Mouse (Mus musculus) urinary bladder, adult 2 months (tissue): Measurements from ENCODE around the gene Scube1. TPM values are rescaled to one million over a fixed set of nuclear protein-coding genes. Genes with fewer than 3 reads are reported as not detected.

Source experiments
- DNase-seq: peaks from one replicate; pipeline ENCODE4 v3.0.0; 2022; ENCODE audit warnings: low spot score
- polyA plus RNA-seq: library from polyadenylated mRNA; depleted of rRNA; stranded (reverse); fragments of >200 nt; gene quantifications from 2 replicates; pipeline ENCODE4 v1.2.3, GENCODE M21; 2012; rRNA removed

The Scube1 gene
- polyA plus RNA-seq: 9.4 and 18.5 TPM in 2 replicates

- DNase-seq: peak; percentile 76
Measured at GRCm38 (mm10) chr15:83724886-83725269, at the start of gene Scube1. Scube1 (minus strand) TSS chr15:83725021.

DNA sequence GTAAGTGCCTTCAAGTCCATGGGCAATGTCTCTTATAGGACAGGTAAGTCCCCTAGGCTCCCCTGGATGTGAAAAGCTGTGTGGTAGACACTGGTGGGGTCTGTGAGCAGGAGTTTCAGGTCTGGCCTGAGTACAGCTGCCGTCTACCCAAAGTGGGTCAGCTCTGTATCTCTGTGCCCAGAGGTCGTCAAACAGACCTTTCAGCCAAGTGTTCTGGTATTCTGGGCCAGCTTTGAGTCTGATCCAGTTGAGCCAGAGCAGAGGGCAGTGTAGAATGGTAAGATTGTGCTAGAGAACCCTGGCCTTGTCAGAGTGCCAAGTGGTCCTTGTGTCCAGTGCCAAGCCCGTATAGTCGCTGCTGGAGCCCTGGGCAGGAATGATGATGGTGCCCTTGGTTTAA lies 48.1 kb upstream of the Scube1 start:
- no peak for DNase-seq

GRCm38 (mm10) chr15:83772460-83772859 lies 47.6 kb upstream of the Scube1 start:
- DNase-seq: no peak

GRCm38 (mm10) chr15:83771346-83772053 lies 46.7 kb upstream of the Scube1 start:
- no peak for DNase-seq

- DNase-seq: no peak
Measured at GRCm38 (mm10) chr15:83765388-83766029, 40.7 kb upstream of the Scube1 start.

DNA sequence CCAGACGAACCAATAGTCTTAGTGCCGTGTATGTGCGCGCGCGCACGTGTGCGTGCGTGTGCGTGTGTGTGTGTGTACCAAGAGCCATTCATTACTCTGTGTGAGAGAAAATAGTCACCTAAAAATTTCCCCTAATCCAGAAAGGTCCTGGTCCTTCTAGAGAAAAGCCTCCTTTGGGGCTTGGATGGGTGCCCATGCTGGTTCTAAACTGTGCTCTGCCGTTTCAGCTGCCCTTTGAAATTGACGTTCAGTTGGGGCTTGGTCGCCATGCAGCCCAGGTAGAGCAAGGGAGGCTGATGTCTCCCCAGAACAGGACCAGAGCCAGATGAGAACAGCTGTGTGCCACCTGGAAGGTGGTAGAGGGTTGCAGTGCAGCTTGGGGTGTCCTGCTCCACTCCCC lies 36.7 kb upstream of the Scube1 start:
- DNase-seq: no peak

- no peak for DNase-seq
Measured at GRCm38 (mm10) chr15:83760683-83761082, 35.9 kb upstream of the Scube1 start.

GRCm38 (mm10) chr15:83758958-83759357 lies 34.1 kb upstream of the Scube1 start:
- DNase-seq: no peak

GRCm38 (mm10) chr15:83756742-83757141 lies 31.9 kb upstream of the Scube1 start:
- DNase-seq: no peak

- DNase-seq: no peak
Measured at GRCm38 (mm10) chr15:83749436-83749835, 24.6 kb upstream of the Scube1 start.

DNA sequence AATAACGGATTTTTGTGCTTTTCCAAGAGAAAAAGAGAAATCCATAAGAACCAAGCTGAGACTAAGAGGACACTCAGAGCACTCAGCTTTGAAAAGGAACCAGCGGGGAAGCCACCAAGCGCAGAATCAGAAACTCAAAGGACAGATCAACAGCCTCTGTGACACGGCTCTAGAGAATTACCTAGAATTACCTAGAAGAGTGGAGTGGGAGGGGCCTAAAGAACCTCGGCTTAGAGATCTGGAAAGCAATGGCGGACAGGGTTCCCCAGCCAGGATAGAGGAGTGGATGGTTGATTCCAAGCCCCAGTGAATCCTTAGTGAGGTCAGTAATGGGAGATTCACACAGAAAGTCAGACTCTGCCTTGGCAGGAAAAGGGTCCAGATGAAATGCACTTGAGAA lies 24.2 kb upstream of the Scube1 start:
- DNase-seq: no peak

DNA sequence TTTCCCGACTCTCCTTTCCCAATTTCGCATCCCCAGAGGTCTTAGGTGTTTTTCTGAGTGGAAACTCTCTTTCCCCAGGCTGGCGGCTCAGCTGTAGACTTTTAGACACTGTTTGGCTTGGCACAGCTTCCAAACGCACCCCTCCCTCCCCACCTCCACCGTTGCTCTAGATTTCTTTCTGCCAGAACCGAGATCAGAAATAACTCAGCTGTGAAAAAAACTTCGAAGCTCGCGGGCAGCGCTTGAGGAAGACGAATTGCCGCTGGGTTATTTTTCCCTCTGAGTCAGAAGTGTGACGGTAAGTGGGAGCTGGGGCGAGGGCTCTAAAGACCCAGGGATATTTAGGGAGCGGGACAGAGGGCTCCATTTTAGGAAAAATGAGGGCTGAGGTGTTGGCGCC lies 21.5 kb upstream of the Scube1 start:
- DNase-seq: no peak

- DNase-seq: no peak
Measured at GRCm38 (mm10) chr15:83742018-83742417, 17.2 kb upstream of the Scube1 start.

DNA sequence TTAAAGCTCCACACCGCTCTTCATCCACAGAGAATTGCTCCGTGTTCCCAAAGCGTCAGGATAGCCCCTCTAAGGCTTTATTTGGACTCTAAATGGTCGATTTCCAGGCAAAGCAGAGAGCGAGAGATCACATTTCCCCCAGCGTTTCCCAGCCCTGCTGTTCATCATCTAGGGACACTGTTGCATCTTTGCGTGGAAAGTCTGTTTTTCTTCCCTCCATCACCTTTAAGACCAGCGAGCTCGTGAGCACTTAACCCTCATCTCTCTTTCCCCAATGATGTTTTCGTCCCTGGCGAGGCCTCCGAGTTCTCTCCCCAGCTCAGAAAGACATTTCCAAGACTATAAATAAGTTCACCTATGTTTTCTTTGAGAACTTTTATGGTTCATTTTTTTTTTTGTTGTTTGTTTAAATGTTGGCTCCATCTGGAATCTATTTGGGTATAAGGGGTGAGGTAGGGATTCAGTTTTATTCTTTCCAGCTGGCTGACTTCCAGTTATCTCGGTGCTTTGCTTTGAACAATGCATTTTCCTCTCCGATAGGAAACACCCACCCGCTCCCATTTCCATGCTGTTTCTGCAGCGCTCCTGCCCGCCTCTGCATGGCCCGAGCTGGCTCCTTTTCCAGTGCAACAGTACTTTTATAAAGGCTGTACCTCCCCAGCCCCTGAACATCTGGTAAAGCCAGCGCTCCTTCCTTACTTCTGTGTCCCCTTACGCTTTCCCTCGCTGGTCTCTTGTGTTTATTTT lies 16.0 kb upstream of the Scube1 start:
- DNase-seq: no peak

GRCm38 (mm10) chr15:83727626-83728025 lies 2.8 kb upstream of the Scube1 start:
- peak; percentile 25 for DNase-seq

- no peak for DNase-seq
Measured at GRCm38 (mm10) chr15:83726741-83727140, 1.9 kb upstream of the Scube1 start.

GRCm38 (mm10) chr15:83725556-83726200 lies 857 bp upstream of the Scube1 start:
- DNase-seq: no peak

GRCm38 (mm10) chr15:83724160-83724885 lies 498 bp downstream of the Scube1 start:
- no peak for DNase-seq

DNA sequence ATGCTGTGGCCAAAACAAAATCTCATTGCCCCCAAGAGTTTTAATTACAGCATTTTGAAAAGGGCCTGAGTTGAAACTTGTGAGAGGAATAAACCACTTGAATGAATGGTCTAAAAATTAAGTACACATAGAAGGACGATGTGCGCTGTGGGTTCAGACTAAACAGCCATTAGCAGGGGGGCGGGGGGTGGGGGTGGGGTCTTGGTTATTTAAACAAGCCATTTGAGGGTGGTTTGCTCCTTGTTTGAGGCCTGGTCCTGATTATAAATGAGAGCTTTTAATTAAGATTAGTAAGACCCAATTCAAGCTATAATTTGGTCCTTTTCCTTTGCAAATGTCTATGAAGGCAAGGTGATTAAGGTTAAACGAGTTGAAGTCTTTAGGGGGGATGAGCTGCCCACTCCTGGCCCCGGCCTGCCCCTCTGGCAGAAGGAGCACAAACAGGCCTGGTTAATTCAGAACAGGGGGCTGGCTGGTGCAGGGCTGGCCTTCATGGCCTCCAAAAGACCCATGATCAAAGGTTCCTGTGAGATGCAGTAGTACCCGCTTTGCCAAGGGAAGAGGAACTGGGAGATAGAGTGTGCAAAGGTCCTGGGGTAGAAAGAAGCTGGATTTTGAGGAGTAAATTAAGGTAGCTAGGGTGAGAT lies 9.1 kb downstream of the Scube1 start:
- DNase-seq: no peak

- DNase-seq: no peak
Measured at GRCm38 (mm10) chr15:83712798-83713197, 12.0 kb downstream of the Scube1 start.

GRCm38 (mm10) chr15:83712361-83712760 lies 12.5 kb downstream of the Scube1 start:
- DNase-seq: no peak
